Mouse (Mus musculus) heart, embryonic 11.5 days (tissue): Measurements from ENCODE around the gene Hoxc4. TPM values are rescaled to one million over a fixed set of nuclear protein-coding genes. Genes with fewer than 3 reads are reported as not detected.
A peak's percentile ranks its signal among the peaks of the same experiment; 100 is the strongest.

Experiments used
- ATAC-seq: fragments of 200-750 bp; cut with Nextera tagmentation; replicated peaks from 2 replicates; pipeline ENCODE4 v1.8.0; 2017; ENCODE audit warnings: moderate library complexity; ENCODE audit not compliant: insufficient number of reproducible peaks, low FRiP score, low TSS enrichment
- H3K27ac ChIP-seq: fragments of 300-500 bp; sonication (generic); 2 replicates; pipeline ENCODE4 v1.5.1; 2014; ENCODE audit warnings: mild to moderate bottlenecking, low read depth, low read length
- H3K27me3 ChIP-seq: fragments of 300-500 bp; sonication (generic); 2 replicates; pipeline ENCODE4 v1.6.1; 2014; ENCODE audit warnings: mild to moderate bottlenecking, low read length, mixed read lengths; ENCODE audit not compliant: control insufficient read depth, insufficient read depth
- H3K36me3 ChIP-seq: fragments of 300-500 bp; sonication (generic); 2 replicates; pipeline ENCODE4 v1.6.1; 2014; ENCODE audit warnings: mild to moderate bottlenecking, low read length, moderate library complexity, mixed read lengths; ENCODE audit not compliant: control insufficient read depth, insufficient read depth
- H3K4me1 ChIP-seq: fragments of 300-500 bp; sonication (generic); 2 replicates; pipeline ENCODE4 v1.6.1; 2014; ENCODE audit warnings: low read length; ENCODE audit not compliant: control insufficient read depth, insufficient read depth
- H3K4me2 ChIP-seq: fragments of 300-500 bp; sonication (generic); 2 replicates; pipeline ENCODE4 v1.6.1; 2014; ENCODE audit warnings: mild to moderate bottlenecking, moderate library complexity
- H3K4me3 ChIP-seq: fragments of 300-500 bp; sonication (generic); 2 replicates; pipeline ENCODE4 v1.5.1; 2014; ENCODE audit warnings: low read depth, low read length
- H3K9ac ChIP-seq: fragments of 300-500 bp; sonication (generic); 2 replicates; pipeline ENCODE4 v1.6.1; 2014; ENCODE audit warnings: mild to moderate bottlenecking, low read depth, low read length, moderate library complexity
- H3K9me3 ChIP-seq: fragments of 300-500 bp; sonication (generic); replicated peaks from 2 replicates; pipeline ENCODE4 v1.6.1; 2016; ENCODE audit warnings: low read length; ENCODE audit not compliant: control insufficient read depth
- WGBS: fragments of 180-500 bp; shearing (Covaris S2); extraction: QIAGEN DNeasy Blood & Tissue Kit; methylation state at CpG from one replicate; pipeline ENCODE4 v1.1.7; 2014; ENCODE audit not compliant: insufficient replicate concordance; 5-methylcytosine and 5-hydroxymethylcytosine counted together
- polyA plus RNA-seq: library from polyadenylated mRNA; unstranded; fragments of >200 nt; fragmentation: Nextera tagmentation; extraction: Ambion mirVana; gene quantifications from 2 replicates; pipeline ENCODE4 v1.2.1, GENCODE M21; 2014

The Hoxc4 gene
- polyA plus RNA-seq, 1 experiment from 2014 or later, result 2.0 TPM

- 1% methylated on average over 3 of the region's 3 CpGs for WGBS
- no peak for ATAC-seq
- H3K4me3 ChIP-seq, result no peak overlapping the region
- peaks cover 96% of the 10 kb centered on the region for H3K27me3 ChIP-seq
- no peak overlapping the region for H3K4me2 ChIP-seq
- no peak overlapping the region for H3K9ac ChIP-seq
- no peak overlapping the region for H3K27ac ChIP-seq
- no peaks in the 10 kb centered on the region for H3K4me1 ChIP-seq
- no peaks in the 10 kb centered on the region for H3K36me3 ChIP-seq
- H3K9me3 ChIP-seq, result no peaks in the 10 kb centered on the region
Measured at GRCm38 (mm10) chr15:102992863-102993262, 25.9 kb upstream of the Hoxc4 start.

- 4% methylated on average over 9 of the region's 9 CpGs for WGBS
Measured at GRCm38 (mm10) chr15:102996548-102996947, 22.2 kb upstream of the Hoxc4 start.

GRCm38 (mm10) chr15:102997431-102997830 is 21.3 kb upstream of the Hoxc4 start:
- H3K4me1 ChIP-seq, result peaks cover 19% of the 10 kb centered on the region; the same call in 1 of the 2 replicates
- no peak overlapping the region for H3K4me2 ChIP-seq
- H3K4me3 ChIP-seq, result no peak overlapping the region
- WGBS, result 1% methylated on average over 3 of the region's 3 CpGs
- ATAC-seq, result no peak
- H3K9me3 ChIP-seq, result no peaks in the 10 kb centered on the region
- H3K27me3 ChIP-seq, result peaks cover 97% of the 10 kb centered on the region
- no peaks in the 10 kb centered on the region for H3K36me3 ChIP-seq
- H3K27ac ChIP-seq, result no peak overlapping the region
- no peak overlapping the region for H3K9ac ChIP-seq

More at GRCm38 (mm10) chr15:102996548-102996947, 22.2 kb upstream of the Hoxc4 start:
- Histone ChIP-seq H3K36me3 (no peaks in the 10 kb centered on the region), H3K4me1 (peaks cover 19% of the 10 kb centered on the region; the same call in 1 of the 2 replicates), H3K9ac (no peak overlapping the region), H3K4me2 (no peak overlapping the region), H3K27ac (no peak overlapping the region), H3K4me3 (no peak overlapping the region), H3K27me3 (peaks cover 97% of the 10 kb centered on the region), H3K9me3 (no peaks in the 10 kb centered on the region)
- no peak for ATAC-seq

GRCm38 (mm10) chr15:102997939-102998355 is 20.8 kb upstream of the Hoxc4 start, which contains the start of gene Hoxc6:
Hoxc6 (plus strand) TSS chr15:102998257.
- Histone ChIP-seq H3K36me3 (no peaks in the 10 kb centered on the region), H3K27me3 (peaks cover 97% of the 10 kb centered on the region), H3K27ac (no peak within 1 kb of the TSS), H3K4me3 (peak within 1 kb of the TSS; percentile 55), H3K9ac (no peak within 1 kb of the TSS), H3K4me2 (peak within 1 kb of the TSS; percentile 89), H3K9me3 (no peaks in the 10 kb centered on the region), H3K4me1 (peaks cover 19% of the 10 kb centered on the region; the same call in 1 of the 2 replicates)
- no peak for ATAC-seq
- WGBS, result 3% methylated on average over 19 of the region's 19 CpGs

- Histone ChIP-seq H3K4me2 (peak overlapping the region; percentile 89), H3K4me1 (peaks cover 19% of the 10 kb centered on the region; the same call in 1 of the 2 replicates), H3K36me3 (no peaks in the 10 kb centered on the region), H3K9ac (no peak overlapping the region), H3K9me3 (no peaks in the 10 kb centered on the region), H3K4me3 (peak overlapping the region; percentile 55), H3K27me3 (peaks cover 98% of the 10 kb centered on the region), H3K27ac (no peak overlapping the region)
- WGBS, result under 1% methylated on average over 19 of the region's 19 CpGs
- ATAC-seq, result no peak
Measured at GRCm38 (mm10) chr15:102998608-102999182, 20.0 kb upstream of the Hoxc4 start.

GRCm38 (mm10) chr15:102999183-102999831 is 19.4 kb upstream of the Hoxc4 start:
- Histone ChIP-seq H3K4me2 (peak overlapping the region; percentile 89), H3K27me3 (peaks cover 98% of the 10 kb centered on the region), H3K36me3 (no peaks in the 10 kb centered on the region), H3K4me1 (peaks cover 19% of the 10 kb centered on the region; the same call in 1 of the 2 replicates), H3K4me3 (peak overlapping the region; percentile 55), H3K27ac (no peak overlapping the region), H3K9me3 (no peaks in the 10 kb centered on the region), H3K9ac (peak overlapping the region; percentile 71)
- 1% methylated on average over 29 of the region's 33 CpGs for WGBS
- peak; percentile 49 for ATAC-seq

- Histone ChIP-seq H3K27me3 (peaks cover 98% of the 10 kb centered on the region), H3K9ac (no peak overlapping the region), H3K4me3 (peak overlapping the region; percentile 55; the same call in 1 of the 2 replicates), H3K36me3 (no peaks in the 10 kb centered on the region), H3K4me2 (peak overlapping the region; percentile 89), H3K9me3 (no peaks in the 10 kb centered on the region), H3K27ac (no peak overlapping the region), H3K4me1 (peaks cover 19% of the 10 kb centered on the region; the same call in 1 of the 2 replicates)
- peak; percentile 42; the same call in 1 of the 2 replicates for ATAC-seq
- WGBS, result 5% methylated on average over 9 of the region's 11 CpGs
Measured at GRCm38 (mm10) chr15:102999955-103000354, 18.8 kb upstream of the Hoxc4 start.

- 2% methylated on average over 24 of the region's 24 CpGs for WGBS
Measured at GRCm38 (mm10) chr15:103000501-103000901, 18.2 kb upstream of the Hoxc4 start.

More at GRCm38 (mm10) chr15:103000501-103000901, 18.2 kb upstream of the Hoxc4 start:
- Histone ChIP-seq H3K4me2 (peak overlapping the region; percentile 58), H3K9me3 (no peaks in the 10 kb centered on the region), H3K27me3 (peaks cover 98% of the 10 kb centered on the region), H3K36me3 (no peaks in the 10 kb centered on the region), H3K9ac (peak overlapping the region; percentile 29), H3K27ac (no peak overlapping the region), H3K4me3 (peak overlapping the region; percentile 11; the same call in 1 of the 2 replicates), H3K4me1 (peaks cover 19% of the 10 kb centered on the region; the same call in 1 of the 2 replicates)
- no peak for ATAC-seq
